Mouse (Mus musculus): ENCODE measurements around the gene Ergic1.

DNA sequence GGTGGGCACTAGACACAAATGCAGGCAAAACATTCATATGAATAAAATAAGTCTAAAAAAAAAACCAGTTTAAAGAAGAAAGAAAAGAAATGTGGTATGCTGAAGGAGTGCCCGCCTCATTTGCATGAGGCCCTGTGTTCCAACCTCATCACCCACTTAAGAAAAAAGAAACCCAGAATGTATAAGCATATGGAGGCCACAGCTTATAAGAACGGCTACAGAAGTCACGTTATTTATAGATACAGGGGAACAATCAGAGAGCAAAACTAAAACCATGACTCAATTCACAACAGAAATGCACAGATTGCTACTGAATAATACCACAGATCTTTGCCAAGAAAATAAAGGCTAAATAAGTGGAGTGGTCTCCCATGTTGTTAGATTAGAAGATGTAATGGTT is 43.0 kb upstream of the Ergic1 start:
- no peak for TF ChIP-seq POLR2A (IDR thresholded peaks at IDR 0.05; ENCODE audit: extremely low read depth, insufficient read depth, low read length)
- no peak for TF ChIP-seq CTCF (IDR thresholded peaks at IDR 0.05; ENCODE audit: extremely low read depth, insufficient read depth, low read length)

All from cortical plate, adult 2 months (tissue).